Mouse (Mus musculus) brain, embryonic 14.5 days (tissue): ENCODE measurements at regions not wholly inside any gene's neighbourhood (a gene's known extent, or its start where the extent isn't known, plus 50 kb on each side); places are given as distances from the start of the nearest gene placed in this dataset.

ENCODE experiments used
- CTCF ChIP-seq: fragments of 200-500 bp; IDR thresholded peaks from 2 replicates; pipeline ENCODE4 v1.5.1; 2012; ENCODE audit warnings: inconsistent platforms, mild to moderate bottlenecking, moderate library complexity, borderline replicate concordance; ENCODE audit not compliant: insufficient read depth, insufficient read length; ENCODE audit errors: extremely low read depth
- POLR2A ChIP-seq: fragments of 200-500 bp; IDR thresholded peaks from 2 replicates; pipeline ENCODE4 v1.6.1; 2012; ENCODE audit warnings: mild to moderate bottlenecking, inconsistent platforms, borderline replicate concordance; ENCODE audit not compliant: poor library complexity, insufficient read depth, insufficient read length, severe bottlenecking; ENCODE audit errors: extremely low read depth

DNA sequence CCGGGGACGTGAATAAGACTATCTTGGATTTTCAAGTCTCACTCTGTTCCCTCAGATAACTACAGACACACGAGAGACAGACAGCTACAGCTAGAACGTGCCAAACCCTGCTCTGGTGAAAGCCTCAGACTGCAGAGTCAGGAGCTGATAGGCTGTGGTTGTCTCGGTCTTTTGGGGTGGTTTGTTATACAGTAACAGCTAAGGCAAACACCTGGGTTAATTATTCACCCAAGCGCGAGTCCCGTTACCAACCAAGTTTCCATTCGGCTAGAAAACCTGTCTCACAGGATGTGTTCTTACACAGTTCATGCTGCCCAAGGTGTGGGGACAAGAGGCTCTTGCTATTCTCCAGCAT lies 137.7 kb upstream of the Mocs2 start:
- TF ChIP-seq POLR2A: no peak
- no peak for TF ChIP-seq CTCF
